ENCODE assay signal across 27 mouse cellular contexts in genomic region chr15:97587571-97588205, GRCm38 (mm10).
"Had no signal": no experiment of that assay in that cellular context is flagged by ENCODE, and none has a peak within 500 bp of the region (broad histone marks: within the 10 kb centered on the region; RNA-seq: fewer than 3 reads in every experiment).

No protein-coding gene starts in this region.

- H3K4me2 ChIP-seq: embryonic facial prominence, embryonic 12.5 days; embryonic facial prominence, embryonic 13.5 days; embryonic facial prominence, embryonic 15.5 days; forebrain, embryonic 12.5 days; forebrain, embryonic 13.5 days; forebrain, embryonic 15.5 days had no signal

- H3K36me3 ChIP-seq: embryonic facial prominence, embryonic 10.5 days; embryonic facial prominence, embryonic 12.5 days; embryonic facial prominence, embryonic 13.5 days; embryonic facial prominence, embryonic 15.5 days; forebrain, embryonic 10.5 days; forebrain, embryonic 12.5 days; forebrain, embryonic 15.5 days; heart, embryonic 10.5 days had no signal

- H3K27me3 ChIP-seq: embryonic facial prominence, embryonic 12.5 days; forebrain, embryonic 12.5 days; forebrain, embryonic 13.5 days; forebrain, embryonic 15.5 days had no signal

- ATAC-seq: forebrain, embryonic 13.5 days; forebrain, embryonic 14.5 days; forebrain, embryonic 15.5 days; forebrain, embryonic 16.5 days; forebrain, postnatal 0 days had no signal

- H3K9ac ChIP-seq: embryonic facial prominence, embryonic 12.5 days; embryonic facial prominence, embryonic 13.5 days; embryonic facial prominence, embryonic 15.5 days; forebrain, embryonic 12.5 days; forebrain, embryonic 13.5 days; forebrain, embryonic 15.5 days; forebrain, postnatal 0 days had no signal

- DNase-seq: cerebellum, adult 9-10 months; cerebellum, adult 9-11 months; cerebellum, postnatal 10 days; cerebellum, postnatal 14 days; cerebellum, postnatal 25 days; cerebellum, postnatal 36 days; forebrain, postnatal 0 days; gastrocnemius, adult 2 months; gastrocnemius, postnatal 10 days; gastrocnemius, postnatal 14 days; gastrocnemius, postnatal 25 days; gastrocnemius, postnatal 36 days; heart, adult 11 months; heart, adult 18-20 months; heart, adult 2 months had no signal

- H3K27ac ChIP-seq: embryonic facial prominence, embryonic 10.5 days; embryonic facial prominence, embryonic 12.5 days; embryonic facial prominence, embryonic 13.5 days; embryonic facial prominence, embryonic 15.5 days; forebrain, embryonic 10.5 days; forebrain, embryonic 12.5 days; forebrain, embryonic 13.5 days; forebrain, embryonic 15.5 days; gastrocnemius, adult 2 months; heart, adult 2 months; heart, embryonic 10.5 days had no signal

- H3K4me1 ChIP-seq: embryonic facial prominence, embryonic 12.5 days; embryonic facial prominence, embryonic 15.5 days; forebrain, embryonic 15.5 days had no signal

- H3K9me3 ChIP-seq: embryonic facial prominence, embryonic 10.5 days; embryonic facial prominence, embryonic 12.5 days; embryonic facial prominence, embryonic 15.5 days; forebrain, embryonic 10.5 days; forebrain, embryonic 12.5 days; forebrain, embryonic 13.5 days; forebrain, embryonic 15.5 days; heart, embryonic 10.5 days had no signal

- H3K4me3 ChIP-seq: embryonic facial prominence, embryonic 10.5 days; embryonic facial prominence, embryonic 12.5 days; embryonic facial prominence, embryonic 13.5 days; embryonic facial prominence, embryonic 15.5 days; erythroblast, embryonic 14.5 days; forebrain, embryonic 10.5 days; forebrain, embryonic 12.5 days; forebrain, embryonic 13.5 days; forebrain, embryonic 15.5 days; gastrocnemius, adult 2 months; heart, adult 2 months; heart, embryonic 10.5 days had no signal
